Mouse (Mus musculus): ENCODE data around the gene Ank3.

The Ank3 gene

GRCm38 (mm10) chr10:69726806-69727205, 328.2 kb downstream of the Ank3 start:
- peak in 1 of 2 experiments; percentile 55 for DNase-seq

- no peak for DNase-seq
Measured at GRCm38 (mm10) chr10:69728876-69729275, 330.3 kb downstream of the Ank3 start.

GRCm38 (mm10) chr10:69730351-69730871, 331.8 kb downstream of the Ank3 start:
- DNase-seq = no peak

- no peak for DNase-seq
Measured at GRCm38 (mm10) chr10:69731341-69731740, 332.8 kb downstream of the Ank3 start.

- no peak for DNase-seq
Measured at GRCm38 (mm10) chr10:69731863-69732262, 333.3 kb downstream of the Ank3 start.

GRCm38 (mm10) chr10:69736241-69736640, 337.7 kb downstream of the Ank3 start:
- DNase-seq = peak in 1 of 2 experiments; percentile 41

GRCm38 (mm10) chr10:69738741-69739271, 340.2 kb downstream of the Ank3 start:
- peak in 1 of 2 experiments; percentile 53 for DNase-seq

GRCm38 (mm10) chr10:69742528-69742927, 344.0 kb downstream of the Ank3 start:
- no peak for DNase-seq

- no peak for DNase-seq
Measured at GRCm38 (mm10) chr10:69744181-69744580, 345.6 kb downstream of the Ank3 start.

GRCm38 (mm10) chr10:69744871-69745270, 346.3 kb downstream of the Ank3 start:
- no peak for DNase-seq

GRCm38 (mm10) chr10:69746322-69746721, 347.7 kb downstream of the Ank3 start:
- DNase-seq = no peak

GRCm38 (mm10) chr10:69746730-69747129, 348.2 kb downstream of the Ank3 start:
- DNase-seq = peak in 1 of 2 experiments; percentile 31

GRCm38 (mm10) chr10:69751416-69751815, 352.8 kb downstream of the Ank3 start:
- DNase-seq = peak in 1 of 2 experiments; percentile 18

- DNase-seq = peak; percentile 70 to 77
Measured at GRCm38 (mm10) chr10:69753464-69753863, 354.9 kb downstream of the Ank3 start.

GRCm38 (mm10) chr10:69756956-69757672, 358.5 kb downstream of the Ank3 start:
- peak; percentile 31 to 37 for DNase-seq

- DNase-seq = no peak
Measured at GRCm38 (mm10) chr10:69762977-69763376, 364.4 kb downstream of the Ank3 start.

GRCm38 (mm10) chr10:69764402-69764801, 365.8 kb downstream of the Ank3 start:
- DNase-seq = no peak

- no peak for DNase-seq
Measured at GRCm38 (mm10) chr10:69777065-69777645, 378.6 kb downstream of the Ank3 start.

- DNase-seq = no peak
Measured at GRCm38 (mm10) chr10:69777736-69778135, 379.2 kb downstream of the Ank3 start.

- no peak for DNase-seq
Measured at GRCm38 (mm10) chr10:69779246-69779645, 380.7 kb downstream of the Ank3 start.

GRCm38 (mm10) chr10:69781491-69781890, 382.9 kb downstream of the Ank3 start:
- peak; percentile 64 to 72 for DNase-seq

- DNase-seq = peak; percentile 37 to 58
Measured at GRCm38 (mm10) chr10:69785235-69785634, 386.7 kb downstream of the Ank3 start.

GRCm38 (mm10) chr10:69785692-69786091, 387.1 kb downstream of the Ank3 start:
- peak in 1 of 2 experiments; percentile 12 for DNase-seq

Measured in kidney, postnatal 4 days (tissue).